Mouse (Mus musculus) olfactory bulb, adult 2 months (tissue): ENCODE data around the gene Galr3.

Experiments
- CTCF ChIP-seq: fragments of 200-500 bp; IDR thresholded peaks from 2 replicates; pipeline ENCODE4 v1.5.1; 2012; ENCODE audit warnings: low read depth, mild to moderate bottlenecking, low read length, moderate library complexity; ENCODE audit not compliant: insufficient read depth
- POLR2A ChIP-seq: fragments of 200-500 bp; IDR thresholded peaks from 2 replicates; pipeline ENCODE4 v1.6.1; 2012; ENCODE audit warnings: mild to moderate bottlenecking, low read depth, low read length, moderate library complexity; ENCODE audit not compliant: insufficient read depth

- TF ChIP-seq CTCF (no peak), POLR2A (no peak)
These were observed at the start of gene Galr3 for GRCm38 (mm10) chr15:79041585-79041984.
